Mouse (Mus musculus): ENCODE results near the gene Lin7b. TPM values are rescaled to one million over a fixed set of nuclear protein-coding genes. Genes with fewer than 3 reads are reported as not detected.
A peak's percentile ranks its signal among the peaks of the same experiment; 100 is the strongest.
"Not testable (repeated sequence)": the region's sequence is repeated elsewhere in the genome, so short reads cannot be mapped to it uniquely, and the experiment has no call there.

Gene Lin7b
- polyA plus RNA-seq, 1 experiment, result 2.7 TPM

DNA sequence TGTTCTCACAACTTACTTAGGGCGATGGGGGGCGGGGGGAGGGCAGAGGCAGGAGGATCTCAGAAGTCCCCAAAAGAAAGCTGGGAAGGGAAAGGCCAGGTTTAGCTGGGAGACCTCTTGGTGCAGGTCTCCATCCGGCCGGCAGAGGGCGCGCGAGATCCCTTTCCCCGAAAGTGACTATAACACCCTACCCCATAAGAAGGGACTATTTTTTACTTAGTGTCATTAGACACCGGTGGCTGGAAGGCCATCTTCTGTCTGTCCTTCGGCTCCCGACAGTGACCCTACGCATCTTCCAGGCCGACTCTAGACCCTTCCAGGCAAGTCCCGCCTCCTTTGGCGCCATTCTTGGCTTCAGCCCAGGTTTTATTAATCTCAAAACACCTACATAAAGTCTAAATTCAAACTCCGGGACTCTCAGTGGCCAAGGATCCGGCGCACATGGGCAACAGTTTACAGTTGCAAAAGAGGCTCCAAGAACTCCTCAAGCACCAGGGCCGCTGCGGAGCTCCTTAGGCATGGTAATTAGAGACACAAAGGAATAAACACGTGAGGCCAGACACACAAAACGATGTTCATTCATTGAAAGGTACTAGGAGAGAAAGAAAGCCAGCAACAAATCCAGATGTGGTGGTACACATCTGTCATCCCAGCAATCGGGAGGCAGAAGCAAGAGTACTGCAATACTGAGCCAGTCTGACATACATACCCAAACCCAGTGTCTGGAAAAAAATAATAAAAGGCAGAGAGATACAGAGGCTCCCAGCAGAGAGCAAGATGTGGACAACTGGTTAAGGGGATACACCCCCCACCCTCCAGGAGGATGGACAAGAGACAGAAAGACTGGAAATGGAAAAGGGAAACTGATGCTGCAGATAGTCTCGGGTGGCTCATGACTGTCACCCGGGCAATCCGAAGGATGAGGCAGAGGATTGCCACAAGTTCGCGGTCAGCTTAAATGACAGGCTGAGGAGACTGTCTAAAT lies 35.0 kb upstream of the Lin7b start, which contains the start of gene Kcna7:
Kcna7 (plus strand) TSS at position 563 of the 985 bp plus-strand sequence.
- TF ChIP-seq CTCF (conservative IDR thresholded peaks at IDR 0.05; ENCODE audit: insufficient read depth, insufficient read length, low read depth, low read length), result peak; percentile 81
- no peak for TF ChIP-seq POLR2A (IDR thresholded peaks at IDR 0.05; ENCODE audit: low read depth, low read length)
- peak; percentile 77 for DNase-seq
- H3K27ac ChIP-seq (ENCODE audit: insufficient read depth, low read depth, low read length), result no peak within 1 kb of the TSS
- 10% methylated on average over 28 of the region's 28 CpGs for WGBS
- no peaks in the 10 kb centered on the region for H3K4me1 ChIP-seq (ENCODE audit: control insufficient read depth, insufficient read depth, low read length)
- no peaks in the 10 kb centered on the region for H3K36me3 ChIP-seq (ENCODE audit: control insufficient read depth, insufficient read depth, low read length)
- no peaks in the 10 kb centered on the region for H3K27me3 ChIP-seq (replicated peaks; ENCODE audit: control insufficient read depth, insufficient read depth, low read length)
- peak within 1 kb of the TSS; percentile 60 for H3K4me3 ChIP-seq (ENCODE audit: insufficient read depth, low read depth, low read length)

DNA sequence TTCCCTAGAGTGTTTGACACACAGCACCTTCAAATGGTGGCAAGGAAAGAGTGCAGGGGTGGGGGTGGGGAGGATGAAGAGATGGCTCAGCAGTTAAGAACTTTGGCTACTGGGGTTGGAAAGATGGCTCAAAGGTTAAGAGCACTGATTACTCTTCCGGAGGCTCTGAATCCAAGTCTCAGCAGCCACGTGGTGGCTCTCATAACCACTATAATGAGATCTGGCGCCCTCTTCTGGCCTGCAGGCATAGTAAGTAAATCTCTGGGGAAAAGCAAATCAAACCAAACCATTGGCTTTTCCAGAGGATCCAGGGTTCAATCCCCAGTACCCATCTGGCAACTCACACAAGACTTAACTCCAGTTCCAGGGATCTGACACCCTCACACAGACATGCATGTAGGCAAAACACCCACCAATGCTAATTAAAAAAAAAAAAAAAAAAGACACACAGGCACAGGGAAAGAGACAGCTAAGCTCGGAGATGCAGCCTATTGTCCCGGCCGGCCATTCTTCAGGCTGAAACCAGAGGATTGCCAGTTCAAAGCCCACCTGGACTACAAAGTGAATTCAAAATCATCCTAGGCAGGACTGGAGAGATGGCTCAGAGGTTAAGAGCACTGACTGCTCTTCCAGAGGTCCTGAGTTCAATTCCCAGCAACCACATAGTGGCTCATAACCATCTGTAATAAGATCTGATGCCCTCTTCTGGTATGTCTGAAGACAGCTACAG lies 33.3 kb upstream of the Lin7b start:
- Histone ChIP-seq H3K27ac (ENCODE audit: insufficient read depth, low read depth, low read length) (no peak overlapping the region), H3K36me3 (ENCODE audit: control insufficient read depth, insufficient read depth, low read length) (no peaks in the 10 kb centered on the region), H3K27me3 (replicated peaks; ENCODE audit: control insufficient read depth, insufficient read depth, low read length) (no peaks in the 10 kb centered on the region), H3K4me3 (ENCODE audit: insufficient read depth, low read depth, low read length) (no peak overlapping the region), H3K4me1 (ENCODE audit: control insufficient read depth, insufficient read depth, low read length) (no peaks in the 10 kb centered on the region)
- WGBS, result 44% methylated on average over 6 of the region's 6 CpGs
- TF ChIP-seq POLR2A (IDR thresholded peaks at IDR 0.05; ENCODE audit: low read depth, low read length) (no peak), CTCF (conservative IDR thresholded peaks at IDR 0.05; ENCODE audit: insufficient read depth, insufficient read length, low read depth, low read length) (peak; percentile 62)
- peak; percentile 84 for DNase-seq

DNA sequence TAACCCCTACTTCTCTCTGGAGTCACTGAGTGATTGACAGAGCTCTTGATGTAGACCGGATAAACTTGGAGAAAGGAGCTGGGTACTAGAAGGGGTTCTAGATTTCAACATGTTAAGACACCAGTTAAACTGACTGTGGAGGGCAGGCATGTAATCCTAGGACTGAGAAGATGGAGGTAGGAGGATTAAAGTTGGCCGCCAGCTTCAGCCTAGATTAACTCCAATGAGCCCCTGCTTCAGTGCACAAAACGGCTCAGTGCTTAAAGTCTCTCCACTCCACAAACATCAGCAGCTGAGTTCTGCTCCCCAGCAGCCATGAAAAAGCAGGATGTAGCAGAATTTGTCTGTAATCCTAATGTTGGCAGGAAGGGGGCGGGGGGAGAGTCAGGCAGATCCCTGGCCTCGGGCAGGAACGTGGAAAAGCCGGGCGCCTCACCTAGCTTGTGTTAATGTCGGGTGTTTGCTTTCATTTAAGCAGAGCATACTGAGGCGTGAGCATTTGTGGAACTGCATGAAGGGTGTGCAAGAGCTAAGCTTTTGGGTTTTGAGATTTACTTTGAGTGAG lies 31.2 kb upstream of the Lin7b start:
- no peak overlapping the region for H3K27ac ChIP-seq (ENCODE audit: insufficient read depth, low read depth, low read length)
- H3K4me3 ChIP-seq (ENCODE audit: insufficient read depth, low read depth, low read length), result no peak overlapping the region
- no peaks in the 10 kb centered on the region for H3K27me3 ChIP-seq (replicated peaks; ENCODE audit: control insufficient read depth, insufficient read depth, low read length)
- H3K36me3 ChIP-seq (ENCODE audit: control insufficient read depth, insufficient read depth, low read length), result no peaks in the 10 kb centered on the region
- 66% methylated on average over 10 of the region's 10 CpGs for WGBS
- TF ChIP-seq POLR2A (IDR thresholded peaks at IDR 0.05; ENCODE audit: low read depth, low read length) (no peak), CTCF (conservative IDR thresholded peaks at IDR 0.05; ENCODE audit: insufficient read depth, insufficient read length, low read depth, low read length) (no peak)
- no peak for DNase-seq
- no peaks in the 10 kb centered on the region for H3K4me1 ChIP-seq (ENCODE audit: control insufficient read depth, insufficient read depth, low read length)

DNA sequence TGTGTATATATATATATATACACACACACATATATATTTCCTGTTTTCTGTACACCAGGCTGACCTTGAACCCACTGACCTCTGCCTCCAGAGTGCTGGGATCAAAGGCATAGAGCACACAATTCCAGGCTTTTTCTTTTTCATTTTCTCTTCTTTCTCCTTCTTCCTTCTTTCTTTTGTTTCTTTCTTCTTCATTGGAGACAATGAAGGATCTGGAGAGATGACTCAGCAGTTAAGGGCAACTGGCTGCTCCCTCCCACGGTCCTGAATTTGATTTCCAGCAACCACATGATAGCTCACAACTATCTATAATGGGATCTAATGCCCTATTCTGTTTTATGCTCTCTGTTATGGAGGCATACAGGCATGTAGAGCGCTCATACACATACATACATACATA lies 26.4 kb upstream of the Lin7b start:
- DNase-seq, result no peak
- Histone ChIP-seq H3K4me3 (ENCODE audit: insufficient read depth, low read depth, low read length) (no peak overlapping the region), H3K27ac (ENCODE audit: insufficient read depth, low read depth, low read length) (no peak overlapping the region), H3K4me1 (ENCODE audit: control insufficient read depth, insufficient read depth, low read length) (peaks cover 8% of the 10 kb centered on the region; the same call in 1 of the 2 replicates), H3K27me3 (replicated peaks; ENCODE audit: control insufficient read depth, insufficient read depth, low read length) (no peaks in the 10 kb centered on the region), H3K36me3 (ENCODE audit: control insufficient read depth, insufficient read depth, low read length) (no peaks in the 10 kb centered on the region)
- TF ChIP-seq POLR2A (IDR thresholded peaks at IDR 0.05; ENCODE audit: low read depth, low read length), result no peak
- TF ChIP-seq CTCF (conservative IDR thresholded peaks at IDR 0.05; ENCODE audit: insufficient read depth, insufficient read length, low read depth, low read length), result no peak
- 60% methylated on average over 2 of the region's 2 CpGs for WGBS

DNA sequence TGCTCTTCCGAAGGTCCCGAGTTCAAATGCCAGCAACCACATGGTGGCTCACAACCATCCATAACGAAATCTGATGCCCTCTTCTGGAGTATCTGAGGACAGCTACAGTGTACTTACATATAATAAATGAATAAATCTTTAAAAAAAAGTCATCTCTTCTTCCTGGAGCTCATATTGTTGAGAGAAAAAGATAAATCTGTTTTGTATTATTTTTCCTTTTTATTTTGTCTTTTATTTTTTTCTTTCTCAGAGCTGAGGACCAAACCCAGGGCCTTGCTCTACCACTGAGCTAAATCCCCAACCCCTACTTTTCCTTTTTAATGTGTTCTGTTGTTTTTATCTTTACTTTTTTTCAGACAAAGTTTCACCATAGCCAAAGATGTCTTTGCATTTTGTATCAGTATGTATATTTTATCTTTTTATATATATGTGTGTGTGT lies 26.0 kb upstream of the Lin7b start:
- WGBS, result under 1% methylated on average over 3 of the region's 3 CpGs
- not testable (repeated sequence) for DNase-seq; H3K27me3 ChIP-seq (replicated peaks; ENCODE audit: control insufficient read depth, insufficient read depth, low read length); H3K36me3 ChIP-seq (ENCODE audit: control insufficient read depth, insufficient read depth, low read length); H3K4me1 ChIP-seq (ENCODE audit: control insufficient read depth, insufficient read depth, low read length)
- H3K4me3 ChIP-seq (ENCODE audit: insufficient read depth, low read depth, low read length), result peak overlapping the region; percentile 59
- H3K27ac ChIP-seq (ENCODE audit: insufficient read depth, low read depth, low read length), result peak overlapping the region; percentile 50; the same call in 1 of the 2 replicates

DNA sequence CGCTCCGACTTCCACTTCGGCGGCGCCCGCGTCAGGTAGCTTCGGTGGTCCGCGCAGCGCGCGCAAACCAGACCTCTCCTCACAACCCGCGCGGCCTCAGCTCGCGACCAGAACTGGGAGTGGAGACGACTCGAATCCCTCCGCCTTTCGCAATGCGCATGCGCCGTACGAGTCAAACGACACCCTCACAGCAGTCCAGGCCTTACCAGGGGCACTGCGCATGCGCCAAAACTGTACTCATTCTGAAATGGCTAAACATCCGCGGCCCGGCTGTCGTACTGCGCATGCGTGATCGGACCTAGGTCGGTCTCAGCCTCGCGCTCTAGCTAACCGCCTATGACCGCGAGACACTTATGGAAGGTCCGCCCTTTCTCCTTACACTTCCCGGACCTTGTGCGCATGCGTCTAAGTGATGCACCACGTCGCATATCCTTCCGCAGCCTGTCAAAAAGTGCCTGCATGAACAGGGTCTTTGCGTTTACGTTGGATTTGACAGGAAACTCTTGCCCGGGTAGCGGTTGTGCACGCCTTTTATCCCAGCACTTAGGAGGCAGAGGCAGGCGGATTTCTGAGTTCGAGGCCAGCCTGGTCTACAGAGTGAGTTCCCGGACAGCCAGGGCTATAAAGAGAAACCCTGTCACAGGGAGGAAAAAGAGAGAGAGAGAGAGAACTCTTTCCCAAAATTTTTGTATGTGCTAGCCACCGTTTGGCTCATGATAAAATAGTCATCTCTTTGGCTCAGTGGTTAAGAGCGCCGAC lies 25.4 kb upstream of the Lin7b start, which contains the start of gene Snrnp70:
Snrnp70 (minus strand) TSS at position 165 of the 759 bp plus-strand sequence.
- no peaks in the 10 kb centered on the region; the same call in 1 of the 2 replicates for H3K36me3 ChIP-seq (ENCODE audit: control insufficient read depth, insufficient read depth, low read length)
- WGBS, result under 1% methylated on average over 60 of the region's 60 CpGs
- H3K4me1 ChIP-seq (ENCODE audit: control insufficient read depth, insufficient read depth, low read length), result peaks cover 8% of the 10 kb centered on the region; the same call in 1 of the 2 replicates
- H3K4me3 ChIP-seq (ENCODE audit: insufficient read depth, low read depth, low read length), result peak within 1 kb of the TSS; percentile 75
- TF ChIP-seq POLR2A (IDR thresholded peaks at IDR 0.05; ENCODE audit: low read depth, low read length), result peak; percentile 92
- no peak for TF ChIP-seq CTCF (conservative IDR thresholded peaks at IDR 0.05; ENCODE audit: insufficient read depth, insufficient read length, low read depth, low read length)
- no peaks in the 10 kb centered on the region for H3K27me3 ChIP-seq (replicated peaks; ENCODE audit: control insufficient read depth, insufficient read depth, low read length)
- peak; percentile 100 for DNase-seq
- peak within 1 kb of the TSS; percentile 63 for H3K27ac ChIP-seq (ENCODE audit: insufficient read depth, low read depth, low read length)
